Mouse (Mus musculus) cerebellum, adult 2 months (tissue): ENCODE data around the gene Aox1.

Experiments used
- CTCF ChIP-seq: fragments of 200-500 bp; IDR thresholded peaks from 2 replicates; pipeline ENCODE4 v1.5.1; 2011; ENCODE audit warnings: low read depth, mild to moderate bottlenecking, control low read depth, low read length, moderate library complexity, borderline replicate concordance; ENCODE audit not compliant: insufficient read depth
- POLR2A ChIP-seq: fragments of 200-500 bp; IDR thresholded peaks from 2 replicates; pipeline ENCODE4 v1.6.1; 2011; ENCODE audit warnings: low read length, control low read depth, borderline replicate concordance; ENCODE audit not compliant: insufficient read depth

- no peak for TF ChIP-seq CTCF
- no peak for TF ChIP-seq POLR2A
Measured at GRCm38 (mm10) chr1:58056939-58057338, 27.2 kb downstream of the Aox1 start.
